Mouse (Mus musculus): ENCODE measurements around the gene Dsn1.

DNA sequence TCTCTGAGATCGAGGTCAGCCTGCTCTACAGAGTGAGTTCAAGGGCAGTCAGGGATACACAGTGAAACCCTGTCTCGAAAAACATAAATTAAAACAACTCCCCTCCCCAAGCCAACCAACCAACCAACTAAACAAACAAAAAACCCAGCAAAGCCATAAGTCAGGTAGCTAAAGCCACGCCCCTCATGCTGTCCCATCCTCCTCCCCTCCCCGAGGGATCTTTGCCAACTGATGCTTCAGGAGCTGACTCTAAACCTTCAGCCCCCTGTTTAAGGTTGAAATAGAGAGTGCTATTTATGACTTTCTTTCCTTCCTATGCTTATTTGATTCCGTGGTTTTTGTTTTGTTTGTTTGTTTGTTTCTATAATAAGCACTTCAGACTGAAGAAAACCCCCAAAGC is 40.0 kb upstream of the Dsn1 start:
- TF ChIP-seq CTCF (IDR thresholded peaks at IDR 0.05; ENCODE audit: low read depth, low read length) (no peak), POLR2A (IDR thresholded peaks at IDR 0.05; ENCODE audit: insufficient read depth, low read length) (no peak)
